Mouse (Mus musculus): ENCODE results near the gene Emsy. TPM values are rescaled to one million over a fixed set of nuclear protein-coding genes. Genes with fewer than 3 reads are reported as not detected.

Gene Emsy
- total and polyA plus RNA-seq, 3 experiments, result 3.6 to 201 (median 57.2) TPM

GRCm38 (mm10) chr7:98562186-98562585 is 94.4 kb downstream of the Emsy start:
- no peak overlapping the region for H3K4me3 ChIP-seq (ENCODE audit: low read depth, low read length)
- ATAC-seq (ENCODE audit: extremely low read depth, insufficient number of reproducible peaks, low FRiP score, poor library complexity, severe bottlenecking) (no peak), DNase-seq (ENCODE audit: low spot score) (no peak)
- H3K36me3 ChIP-seq (replicated peaks), result no peaks in the 10 kb centered on the region
- TF ChIP-seq GATA2 (IDR thresholded peaks at IDR 0.05; ENCODE audit: borderline replicate concordance, low read depth, low read length), result no peak
- H3K9me3 ChIP-seq (replicated peaks), result no peaks in the 10 kb centered on the region
- peaks cover 20% of the 10 kb centered on the region for H3K4me1 ChIP-seq (ENCODE audit: insufficient read depth, low read depth, low read length)
- H3K27me3 ChIP-seq (ENCODE audit: insufficient read depth, low read length), result peaks cover 40% of the 10 kb centered on the region

- peaks cover 41% of the 10 kb centered on the region for H3K27me3 ChIP-seq (ENCODE audit: insufficient read depth, low read length)
- TF ChIP-seq POLR2AphosphoS5 (IDR thresholded peaks at IDR 0.05; ENCODE audit: insufficient replicate concordance, low read depth, low read length), result no peak
- no peak for TF ChIP-seq CTCF (IDR thresholded peaks at IDR 0.05; ENCODE audit: low read depth, low read length)
- TF ChIP-seq GATA2 (IDR thresholded peaks at IDR 0.05; ENCODE audit: borderline replicate concordance, low read depth, low read length), result no peak
- TF ChIP-seq TAL1 (conservative IDR thresholded peaks at IDR 0.05; ENCODE audit: low read depth, low read length), result no peak
- no peak for TF ChIP-seq GATA1 (IDR thresholded peaks at IDR 0.05; ENCODE audit: borderline replicate concordance, low read length)
- H3K9me3 ChIP-seq (replicated peaks), result no peaks in the 10 kb centered on the region
- no peaks in the 10 kb centered on the region for H3K36me3 ChIP-seq (replicated peaks)
- ATAC-seq (ENCODE audit: extremely low read depth, insufficient number of reproducible peaks, low FRiP score, poor library complexity, severe bottlenecking) (no peak), DNase-seq (ENCODE audit: low spot score) (no peak)
- peaks cover 20% of the 10 kb centered on the region for H3K4me1 ChIP-seq (ENCODE audit: insufficient read depth, low read depth, low read length)
- no peak overlapping the region for H3K4me3 ChIP-seq (ENCODE audit: low read depth, low read length)
Observed at GRCm38 (mm10) chr7:98561556-98562164, 94.9 kb downstream of the Emsy start.

GRCm38 (mm10) chr7:98558128-98558921 is 98.3 kb downstream of the Emsy start:
- DNase-seq (ENCODE audit: low spot score), result no peak
- Histone ChIP-seq H3K27me3 (ENCODE audit: insufficient read depth, low read length) (peaks cover 30% of the 10 kb centered on the region), H3K9me3 (replicated peaks) (no peaks in the 10 kb centered on the region), H3K4me1 (ENCODE audit: insufficient read depth, low read depth, low read length) (peaks cover 8% of the 10 kb centered on the region), H3K36me3 (replicated peaks) (no peaks in the 10 kb centered on the region), H3K4me3 (ENCODE audit: low read depth, low read length) (no peak overlapping the region)
- TF ChIP-seq GATA1 (IDR thresholded peaks at IDR 0.05; ENCODE audit: borderline replicate concordance, low read length) (no peak), GATA2 (IDR thresholded peaks at IDR 0.05; ENCODE audit: borderline replicate concordance, low read depth, low read length) (no peak)
- no peak for ATAC-seq (ENCODE audit: extremely low read depth, insufficient number of reproducible peaks, low FRiP score, poor library complexity, severe bottlenecking)

- ATAC-seq (ENCODE audit: extremely low read depth, insufficient number of reproducible peaks, low FRiP score, poor library complexity, severe bottlenecking) (no peak), DNase-seq (ENCODE audit: low spot score) (no peak)
- H3K9me3 ChIP-seq (replicated peaks), result no peaks in the 10 kb centered on the region
- no peaks in the 10 kb centered on the region for H3K4me1 ChIP-seq (ENCODE audit: insufficient read depth, low read depth, low read length)
- no peaks in the 10 kb centered on the region for H3K36me3 ChIP-seq (replicated peaks)
- no peak overlapping the region for H3K4me3 ChIP-seq (ENCODE audit: low read depth, low read length)
- TF ChIP-seq GATA2 (IDR thresholded peaks at IDR 0.05; ENCODE audit: borderline replicate concordance, low read depth, low read length), result no peak
- TF ChIP-seq GATA1 (IDR thresholded peaks at IDR 0.05; ENCODE audit: borderline replicate concordance, low read length), result no peak
- no peak for TF ChIP-seq CTCF (IDR thresholded peaks at IDR 0.05; ENCODE audit: low read depth, low read length)
- TF ChIP-seq POLR2AphosphoS5 (IDR thresholded peaks at IDR 0.05; ENCODE audit: insufficient replicate concordance, low read depth, low read length), result no peak
- TF ChIP-seq TAL1 (conservative IDR thresholded peaks at IDR 0.05; ENCODE audit: low read depth, low read length), result no peak
- peaks cover 35% of the 10 kb centered on the region for H3K27me3 ChIP-seq (ENCODE audit: insufficient read depth, low read length)
Observed at GRCm38 (mm10) chr7:98556767-98557394, 99.7 kb downstream of the Emsy start.

- H3K9me3 ChIP-seq (replicated peaks), result no peaks in the 10 kb centered on the region
- H3K27me3 ChIP-seq (ENCODE audit: insufficient read depth, low read length), result peaks cover 25% of the 10 kb centered on the region
- ATAC-seq (ENCODE audit: extremely low read depth, insufficient number of reproducible peaks, low FRiP score, poor library complexity, severe bottlenecking) (no peak), DNase-seq (ENCODE audit: low spot score) (no peak)
- no peaks in the 10 kb centered on the region for H3K4me1 ChIP-seq (ENCODE audit: insufficient read depth, low read depth, low read length)
- H3K36me3 ChIP-seq (replicated peaks), result no peaks in the 10 kb centered on the region
- H3K4me3 ChIP-seq (ENCODE audit: low read depth, low read length), result no peak overlapping the region
- TF ChIP-seq POLR2AphosphoS5 (IDR thresholded peaks at IDR 0.05; ENCODE audit: insufficient replicate concordance, low read depth, low read length) (no peak), CTCF (IDR thresholded peaks at IDR 0.05; ENCODE audit: low read depth, low read length) (no peak)
Observed at GRCm38 (mm10) chr7:98551041-98551440, 105.5 kb downstream of the Emsy start.

- H3K36me3 ChIP-seq (replicated peaks), result no peaks in the 10 kb centered on the region
- H3K4me3 ChIP-seq (ENCODE audit: low read depth, low read length), result no peak overlapping the region
- peaks cover 21% of the 10 kb centered on the region for H3K27me3 ChIP-seq (ENCODE audit: insufficient read depth, low read length)
- H3K4me1 ChIP-seq (ENCODE audit: insufficient read depth, low read depth, low read length), result no peaks in the 10 kb centered on the region
- TF ChIP-seq GATA1 (IDR thresholded peaks at IDR 0.05; ENCODE audit: borderline replicate concordance, low read length), result no peak
- no peak for TF ChIP-seq CTCF (IDR thresholded peaks at IDR 0.05; ENCODE audit: low read depth, low read length)
- TF ChIP-seq POLR2AphosphoS5 (IDR thresholded peaks at IDR 0.05; ENCODE audit: insufficient replicate concordance, low read depth, low read length), result no peak
- no peak for TF ChIP-seq TAL1 (conservative IDR thresholded peaks at IDR 0.05; ENCODE audit: low read depth, low read length)
- no peak for TF ChIP-seq GATA2 (IDR thresholded peaks at IDR 0.05; ENCODE audit: borderline replicate concordance, low read depth, low read length)
- no peaks in the 10 kb centered on the region for H3K9me3 ChIP-seq (replicated peaks)
- DNase-seq (ENCODE audit: low spot score), result no peak
- ATAC-seq (ENCODE audit: extremely low read depth, insufficient number of reproducible peaks, low FRiP score, poor library complexity, severe bottlenecking), result no peak
Observed at GRCm38 (mm10) chr7:98550596-98550995, 106.0 kb downstream of the Emsy start.

All from G1E (cell line).